Mouse (Mus musculus): ENCODE measurements around the gene Stxbp4.

DNA sequence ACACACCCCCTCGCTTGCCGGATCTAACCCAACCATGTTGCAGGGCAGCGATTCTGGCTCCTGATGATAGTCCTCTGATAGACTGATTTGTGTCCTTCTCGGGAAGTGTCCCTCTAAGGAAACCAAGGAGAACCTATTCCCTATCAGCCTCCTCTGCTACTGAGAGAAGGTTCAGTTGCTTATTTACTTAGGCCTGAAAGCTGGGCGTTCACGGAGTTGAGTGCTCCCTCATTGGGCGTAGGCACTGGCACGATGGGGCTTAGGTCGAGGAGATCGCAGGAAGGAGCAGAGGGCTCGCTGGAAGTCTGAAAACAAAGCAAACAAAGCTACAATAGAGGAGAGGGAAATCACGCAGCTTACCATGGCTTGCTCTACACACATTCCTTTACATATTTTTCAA is 19.6 kb upstream of the Stxbp4 start:
- no peak for TF ChIP-seq POLR2A (IDR thresholded peaks at IDR 0.05; ENCODE audit: low read depth, low read length)
- TF ChIP-seq CTCF (IDR thresholded peaks at IDR 0.05; ENCODE audit: borderline replicate concordance, insufficient read depth, low read length), result no peak

Measured in embryonic fibroblast, embryonic 13.5 days (primary cell).